ENCODE assay signal across 8 mouse cellular contexts in genomic region chr10:127177719-127178118, GRCm38 (mm10). TPM values are rescaled to one million over a fixed set of nuclear protein-coding genes. Genes with fewer than 3 reads are reported as not detected.
DNase-seq lines count a peak whose midpoint lies in the region; ATAC-seq and TF ChIP-seq lines count a peak whose summit lies in the region.

No protein-coding gene starts in this region.

- H3K27ac ChIP-seq in thymus, adult 2 months (ENCODE audit: control insufficient read depth, insufficient read depth, low read length): no peak overlapping the region
- no peak overlapping the region for H3K27ac ChIP-seq in hindbrain, embryonic 16.5 days (ENCODE audit: low read depth, low read length)

- 2% methylated on average over 23 of the region's 23 CpGs for WGBS in thymus, adult 2 months
- WGBS in hindbrain, embryonic 16.5 days: 1% methylated on average over 23 of the region's 23 CpGs

- DNase-seq in thymus, adult 2 months: peak; percentile 59
- no peak for DNase-seq in thymus, adult 18-20 months
- peak; percentile 42 to 46 for DNase-seq in gastrocnemius, adult 8-10 months (ENCODE audit: low spot score in 2 of 2)
- peak; percentile 84 to 86 for DNase-seq in left cerebral cortex, postnatal 14 days (ENCODE audit: low spot score in 2 of 2)
- DNase-seq in right cerebral cortex, postnatal 4 days: peak; percentile 78

- H3K4me1 ChIP-seq in thymus, adult 2 months (replicated peaks; ENCODE audit: control insufficient read depth, insufficient read depth, low read length): peaks cover 27% of the 10 kb centered on the region
- H3K4me1 ChIP-seq in hindbrain, embryonic 16.5 days (ENCODE audit: control insufficient read depth, insufficient read depth, low read depth, low read length): peaks cover 15% of the 10 kb centered on the region

- TF ChIP-seq CTCF in thymus, adult 2 months (IDR thresholded peaks at IDR 0.05; ENCODE audit: borderline replicate concordance, control insufficient read depth, extremely low read depth, insufficient read depth, low read length, poor library complexity): peak; percentile 79; the same call in 1 of the 2 replicates

- peak overlapping the region; percentile 26; the same call in 1 of the 2 replicates for H3K9ac ChIP-seq in hindbrain, embryonic 16.5 days (ENCODE audit: low read depth, low read length)

- no peak overlapping the region for H3K4me3 ChIP-seq in thymus, adult 2 months (ENCODE audit: control insufficient read depth, insufficient read depth, low read length)
- H3K4me3 ChIP-seq in hindbrain, embryonic 16.5 days (ENCODE audit: low read length): peak overlapping the region; percentile 32

- no peaks in the 10 kb centered on the region for H3K9me3 ChIP-seq in hindbrain, embryonic 16.5 days (ENCODE audit: control insufficient read depth, low read length)

- ATAC-seq in common myeloid progenitor, adult 5-6 weeks (replicated peaks; ENCODE audit: low read depth, poor library complexity, severe bottlenecking): peak; percentile 75
- peak; percentile 57; the same call in 1 of the 2 replicates for ATAC-seq in hindbrain, embryonic 16.5 days
- ATAC-seq in megakaryocyte progenitor cell, adult 5-6 weeks (replicated peaks; ENCODE audit: poor library complexity): peak; percentile 77

- H3K4me2 ChIP-seq in hindbrain, embryonic 16.5 days (ENCODE audit: low read length): peak overlapping the region; percentile 58

- TF ChIP-seq POLR2A in thymus, adult 2 months (IDR thresholded peaks at IDR 0.05; ENCODE audit: control insufficient read depth, extremely low read depth, insufficient read depth, low read length, poor library complexity): no peak

- peaks cover 11% of the 10 kb centered on the region; the same call in 1 of the 2 replicates for H3K27me3 ChIP-seq in thymus, adult 2 months (ENCODE audit: control insufficient read depth, insufficient read depth, low read length)
- peaks cover 37% of the 10 kb centered on the region for H3K27me3 ChIP-seq in hindbrain, embryonic 16.5 days (replicated peaks; ENCODE audit: control insufficient read depth, insufficient read depth, low read length)

- intact Hi-C loops in left cerebral cortex, postnatal 14 days (cut with DNase I): loop anchor here (1.0 kb wide), 1 partner anchor 52 kb away; no protein-coding TSS in a partner anchor

- H3K36me3 ChIP-seq in thymus, adult 2 months (ENCODE audit: control insufficient read depth, insufficient read depth, low read length): no peaks in the 10 kb centered on the region
- no peaks in the 10 kb centered on the region for H3K36me3 ChIP-seq in hindbrain, embryonic 16.5 days (ENCODE audit: control insufficient read depth, insufficient read depth, low read length)

RNA-seq across cellular contexts. Expression of gene Slc26a10, which starts 2.7 kb away (rescaled TPM):
- polyA plus RNA-seq in thymus, adult 2 months (2012; rRNA removed): 3.6 and 6.4 TPM in 2 replicates
- 0.78 and 1.0 TPM in 2 replicates for total RNA-seq in common myeloid progenitor, adult 5-6 weeks (2017)
- total RNA-seq in gastrocnemius, adult 8-10 months (2022): 1 to 10 TPM; 1.8 to 4.1 (median 2.7) TPM
- polyA plus RNA-seq in hindbrain, embryonic 16.5 days (2015; fragmentation: Nextera tagmentation; extraction: Ambion mirVana): 1.4 and 1.5 TPM in 2 replicates
- total RNA-seq in left cerebral cortex, postnatal 14 days (2021): 1 to 10 TPM; 1.1 to 1.4 TPM
- not detected in 2 replicates for total RNA-seq in megakaryocyte progenitor cell, adult 5-6 weeks (2015)
- total RNA-seq in megakaryocyte progenitor cell, adult 5-6 weeks (2017): 0.84 and 0.87 TPM in 2 replicates

RNA-seq across cellular contexts. Expression of gene Arhgef25, which starts 12.2 kb away (rescaled TPM):
- polyA plus RNA-seq in thymus, adult 2 months (2012; rRNA removed): 4.2 and 5.6 TPM in 2 replicates
- 9.7 and 16.4 TPM in 2 replicates for total RNA-seq in common myeloid progenitor, adult 5-6 weeks (2017)
- total RNA-seq in gastrocnemius, adult 8-10 months (2022): 10 to 100 TPM in 1 of 4 experiments, 1 to 10 TPM in 3; 7.1 to 12.1 (median 9.0) TPM
- polyA plus RNA-seq in hindbrain, embryonic 16.5 days (2015; fragmentation: Nextera tagmentation; extraction: Ambion mirVana): 29.0 and 29.1 TPM in 2 replicates
- 100 to 1,000 TPM in 1 of 2 experiments, 10 to 100 TPM in 1; 92.9 to 103 TPM for total RNA-seq in left cerebral cortex, postnatal 14 days (2021)
- 1.7 and 3.1 TPM in 2 replicates for total RNA-seq in megakaryocyte progenitor cell, adult 5-6 weeks (2015)
- 3.0 and 5.3 TPM in 2 replicates for total RNA-seq in megakaryocyte progenitor cell, adult 5-6 weeks (2017)

RNA-seq across cellular contexts. Expression of gene B4galnt1, which starts 12.7 kb away (rescaled TPM):
- polyA plus RNA-seq in thymus, adult 2 months (2012; rRNA removed): 196 and 239 TPM in 2 replicates
- total RNA-seq in common myeloid progenitor, adult 5-6 weeks (2017): 56.5 TPM in 2 replicates
- under 1 TPM; 0.29 to 0.70 (median 0.38) TPM for total RNA-seq in gastrocnemius, adult 8-10 months (2022)
- 59.0 and 74.1 TPM in 2 replicates for polyA plus RNA-seq in hindbrain, embryonic 16.5 days (2015; fragmentation: Nextera tagmentation; extraction: Ambion mirVana)
- total RNA-seq in left cerebral cortex, postnatal 14 days (2021): 100 to 1,000 TPM; 108 to 110 TPM
- total RNA-seq in megakaryocyte progenitor cell, adult 5-6 weeks (2015): 212 and 219 TPM in 2 replicates
- 122 and 139 TPM in 2 replicates for total RNA-seq in megakaryocyte progenitor cell, adult 5-6 weeks (2017)

RNA-seq across cellular contexts. Expression of gene Dtx3, which starts 17.8 kb away (rescaled TPM):
- polyA plus RNA-seq in thymus, adult 2 months (2012; rRNA removed): 222 and 263 TPM in 2 replicates
- total RNA-seq in common myeloid progenitor, adult 5-6 weeks (2017): 29.7 and 36.7 TPM in 2 replicates
- 10 to 100 TPM; 22.1 to 27.1 (median 23.2) TPM for total RNA-seq in gastrocnemius, adult 8-10 months (2022)
- 213 and 233 TPM in 2 replicates for polyA plus RNA-seq in hindbrain, embryonic 16.5 days (2015; fragmentation: Nextera tagmentation; extraction: Ambion mirVana)
- 100 to 1,000 TPM; 202 to 203 TPM for total RNA-seq in left cerebral cortex, postnatal 14 days (2021)
- 23.8 and 28.0 TPM in 2 replicates for total RNA-seq in megakaryocyte progenitor cell, adult 5-6 weeks (2015)
- total RNA-seq in megakaryocyte progenitor cell, adult 5-6 weeks (2017): 18.0 and 19.3 TPM in 2 replicates

RNA-seq across cellular contexts. Expression of gene Pip4k2c, which starts 33.7 kb away (rescaled TPM):
- polyA plus RNA-seq in thymus, adult 2 months (2012; rRNA removed): 34.4 and 36.1 TPM in 2 replicates
- total RNA-seq in common myeloid progenitor, adult 5-6 weeks (2017): 15.7 and 18.7 TPM in 2 replicates
- total RNA-seq in gastrocnemius, adult 8-10 months (2022): 1 to 10 TPM; 7.6 to 8.8 (median 8.4) TPM
- polyA plus RNA-seq in hindbrain, embryonic 16.5 days (2015; fragmentation: Nextera tagmentation; extraction: Ambion mirVana): 20.5 and 20.7 TPM in 2 replicates
- total RNA-seq in left cerebral cortex, postnatal 14 days (2021): 10 to 100 TPM; 63.6 to 78.9 TPM
- 9.7 and 11.2 TPM in 2 replicates for total RNA-seq in megakaryocyte progenitor cell, adult 5-6 weeks (2015)
- 11.4 and 12.1 TPM in 2 replicates for total RNA-seq in megakaryocyte progenitor cell, adult 5-6 weeks (2017)

Comparison
In these comparisons a context has a peak if more than half of its experiments do, and no peak if none do; other contexts are left out.
1. DNase-seq: peak in thymus, adult 2 months (single experiment), gastrocnemius, adult 8-10 months (2 of 2), left cerebral cortex, postnatal 14 days (2 of 2) and right cerebral cortex, postnatal 4 days (single experiment); none in thymus, adult 18-20 months (0 of 2).
2. RNA of gene B4galnt1, which starts 12.7 kb away (total RNA-seq): 122 to 219 TPM in megakaryocyte progenitor cell, adult 5-6 weeks, 108 to 110 TPM in left cerebral cortex, postnatal 14 days and 56.5 TPM in common myeloid progenitor, adult 5-6 weeks; 0.29 to 0.70 TPM in gastrocnemius, adult 8-10 months; every median in the first group is over 10 times any median in the second.
3. Peak in every context shown above with its lines, with median percentiles within 50 percentile points of each other: ATAC-seq.